Mouse (Mus musculus) midbrain, embryonic 11.5 days (tissue): ENCODE results near the gene Gabrb3. TPM values are rescaled to one million over a fixed set of nuclear protein-coding genes. Genes with fewer than 3 reads are reported as not detected.

ENCODE experiments used
- ATAC-seq: fragments of 200-750 bp; cut with Nextera tagmentation; 2 replicates; pipeline ENCODE4 v1.8.0; 2017; ENCODE audit warnings: moderate TSS enrichment, moderate library complexity; ENCODE audit not compliant: low FRiP score
- DNase-seq: peaks from one replicate; pipeline ENCODE4 v3.0.0; 2015; ENCODE audit warnings: low spot score; ENCODE audit errors: missing footprints
- H3K27ac ChIP-seq: fragments of 300-500 bp; sonication (generic); 2 replicates; pipeline ENCODE4 v1.5.1; 2014; ENCODE audit warnings: low read depth, low read length
- H3K27me3 ChIP-seq: fragments of 300-500 bp; sonication (generic); 2 replicates; pipeline ENCODE4 v1.6.1; 2014; ENCODE audit warnings: mild to moderate bottlenecking, low read length, moderate library complexity, mixed read lengths; ENCODE audit not compliant: control insufficient read depth, insufficient read depth
- H3K36me3 ChIP-seq: fragments of 300-500 bp; sonication (generic); 2 replicates; pipeline ENCODE4 v1.6.1; 2014; ENCODE audit warnings: mild to moderate bottlenecking, low read length, moderate library complexity, mixed read lengths; ENCODE audit not compliant: control insufficient read depth, insufficient read depth
- H3K4me1 ChIP-seq: fragments of 300-500 bp; sonication (generic); 2 replicates; pipeline ENCODE4 v1.6.1; 2014; ENCODE audit warnings: low read length; ENCODE audit not compliant: control insufficient read depth, insufficient read depth
- H3K4me2 ChIP-seq: fragments of 300-500 bp; sonication (generic); 2 replicates; pipeline ENCODE4 v1.6.1; 2014; ENCODE audit warnings: mild to moderate bottlenecking, moderate library complexity
- H3K4me3 ChIP-seq: fragments of 300-500 bp; sonication (generic); 2 replicates; pipeline ENCODE4 v1.5.1; 2014; ENCODE audit warnings: low read depth, low read length
- H3K9ac ChIP-seq: fragments of 300-500 bp; sonication (generic); 2 replicates; pipeline ENCODE4 v1.6.1; 2014; ENCODE audit warnings: low read length
- H3K9me3 ChIP-seq: fragments of 300-500 bp; sonication (generic); 2 replicates; pipeline ENCODE4 v1.6.1; 2016; ENCODE audit warnings: low read length; ENCODE audit not compliant: control insufficient read depth
- WGBS: fragments of 180-500 bp; shearing (Covaris S2); extraction: QIAGEN DNeasy Blood & Tissue Kit; methylation state at CpG from one replicate; pipeline ENCODE4 v1.1.7; 2014; 5-methylcytosine and 5-hydroxymethylcytosine counted together
- polyA plus RNA-seq: library from polyadenylated mRNA; unstranded; fragments of >200 nt; fragmentation: Nextera tagmentation; extraction: Ambion mirVana; gene quantifications from 2 replicates; pipeline ENCODE4 v1.2.1, GENCODE M21; 2014

The Gabrb3 gene
- polyA plus RNA-seq: 11.7 and 13.3 TPM in 2 replicates

- H3K27ac ChIP-seq: no peak within 1 kb of the TSS
- WGBS: 67% methylated on average over 2 of the region's 2 CpGs
- H3K36me3 ChIP-seq: no peaks in the 10 kb centered on the region
- no peaks in the 10 kb centered on the region for H3K9me3 ChIP-seq
- H3K4me2 ChIP-seq: no peak within 1 kb of the TSS
- no peak for DNase-seq
- H3K4me3 ChIP-seq: no peak within 1 kb of the TSS
- H3K9ac ChIP-seq: no peak within 1 kb of the TSS
- no peak for ATAC-seq
- H3K4me1 ChIP-seq: no peaks in the 10 kb centered on the region
- H3K27me3 ChIP-seq: no peaks in the 10 kb centered on the region
Measured at GRCm38 (mm10) chr7:57419392-57419791, at the start of gene Gabrb3. Gene Gabrb3 (plus strand): TSS chr7:57419692.

- Histone ChIP-seq H3K27ac (no peak overlapping the region), H3K4me1 (no peaks in the 10 kb centered on the region), H3K4me3 (no peak overlapping the region), H3K9me3 (no peaks in the 10 kb centered on the region), H3K27me3 (peaks cover 4% of the 10 kb centered on the region; the same call in 1 of the 2 replicates), H3K4me2 (no peak overlapping the region), H3K9ac (no peak overlapping the region), H3K36me3 (no peaks in the 10 kb centered on the region)
- ATAC-seq: peak; percentile 49; the same call in 1 of the 2 replicates
- 37% methylated on average over 4 of the region's 4 CpGs for WGBS
- peak; percentile 85 for DNase-seq
Measured at GRCm38 (mm10) chr7:57384112-57384511, 35.4 kb upstream of the Gabrb3 start.

GRCm38 (mm10) chr7:57386517-57387340 lies 32.8 kb upstream of the Gabrb3 start, which contains the start of gene Gabrg3:
Gene Gabrg3 (minus strand): TSS chr7:57387188.
- WGBS: under 1% methylated on average over 60 of the region's 71 CpGs
- DNase-seq (peak; percentile 91), ATAC-seq (peak; percentile 82)
- Histone ChIP-seq H3K4me2 (peak within 1 kb of the TSS; percentile 97), H3K9me3 (no peaks in the 10 kb centered on the region), H3K4me1 (no peaks in the 10 kb centered on the region), H3K27me3 (peaks cover 4% of the 10 kb centered on the region; the same call in 1 of the 2 replicates), H3K4me3 (peak within 1 kb of the TSS; percentile 60), H3K36me3 (no peaks in the 10 kb centered on the region), H3K27ac (no peak within 1 kb of the TSS), H3K9ac (peak within 1 kb of the TSS; percentile 61)

- H3K9ac ChIP-seq: peak overlapping the region; percentile 61
- no peak overlapping the region for H3K27ac ChIP-seq
- peaks cover 4% of the 10 kb centered on the region; the same call in 1 of the 2 replicates for H3K27me3 ChIP-seq
- WGBS: 25% methylated on average over 6 of the region's 6 CpGs
- no peaks in the 10 kb centered on the region for H3K9me3 ChIP-seq
- H3K36me3 ChIP-seq: no peaks in the 10 kb centered on the region
- no peaks in the 10 kb centered on the region for H3K4me1 ChIP-seq
- peak overlapping the region; percentile 60 for H3K4me3 ChIP-seq
- DNase-seq: no peak
- ATAC-seq: no peak
- H3K4me2 ChIP-seq: peak overlapping the region; percentile 97
Measured at GRCm38 (mm10) chr7:57387341-57387654, 32.2 kb upstream of the Gabrb3 start.

- Histone ChIP-seq H3K4me2 (no peak overlapping the region), H3K27me3 (peaks cover 4% of the 10 kb centered on the region; the same call in 1 of the 2 replicates), H3K9me3 (no peaks in the 10 kb centered on the region), H3K4me1 (no peaks in the 10 kb centered on the region), H3K27ac (no peak overlapping the region), H3K4me3 (no peak overlapping the region), H3K9ac (no peak overlapping the region), H3K36me3 (no peaks in the 10 kb centered on the region)
- ATAC-seq (no peak), DNase-seq (no peak)
- WGBS: 48% methylated on average over 4 of the region's 4 CpGs
Measured at GRCm38 (mm10) chr7:57390046-57390445, 29.4 kb upstream of the Gabrb3 start.

GRCm38 (mm10) chr7:57393551-57393950 lies 25.9 kb upstream of the Gabrb3 start:
- no peak overlapping the region for H3K9ac ChIP-seq
- H3K4me2 ChIP-seq: no peak overlapping the region
- no peaks in the 10 kb centered on the region for H3K27me3 ChIP-seq
- H3K4me1 ChIP-seq: no peaks in the 10 kb centered on the region
- 94% methylated on average over 4 of the region's 4 CpGs for WGBS
- H3K36me3 ChIP-seq: no peaks in the 10 kb centered on the region
- no peak overlapping the region for H3K27ac ChIP-seq
- no peak for DNase-seq
- no peak for ATAC-seq
- H3K4me3 ChIP-seq: no peak overlapping the region
- no peaks in the 10 kb centered on the region for H3K9me3 ChIP-seq

GRCm38 (mm10) chr7:57411163-57411562 lies 8.3 kb upstream of the Gabrb3 start:
- no peak overlapping the region for H3K4me2 ChIP-seq
- H3K4me3 ChIP-seq: no peak overlapping the region
- H3K4me1 ChIP-seq: no peaks in the 10 kb centered on the region
- 90% methylated on average over 4 of the region's 4 CpGs for WGBS
- H3K36me3 ChIP-seq: no peaks in the 10 kb centered on the region
- ATAC-seq: no peak
- no peak overlapping the region for H3K27ac ChIP-seq
- H3K27me3 ChIP-seq: no peaks in the 10 kb centered on the region
- H3K9ac ChIP-seq: no peak overlapping the region
- no peak for DNase-seq
- H3K9me3 ChIP-seq: no peaks in the 10 kb centered on the region

- Histone ChIP-seq H3K9me3 (no peaks in the 10 kb centered on the region), H3K9ac (no peak overlapping the region), H3K4me3 (no peak overlapping the region), H3K36me3 (no peaks in the 10 kb centered on the region), H3K27me3 (no peaks in the 10 kb centered on the region), H3K4me2 (no peak overlapping the region), H3K27ac (no peak overlapping the region), H3K4me1 (no peaks in the 10 kb centered on the region)
- ATAC-seq (0 out of 2 replicates have a peak, but pooled peaks have one; percentile 35), DNase-seq (no peak)
- 43% methylated on average over 1 of the region's 1 CpGs for WGBS
Measured at GRCm38 (mm10) chr7:57412896-57413295, 6.6 kb upstream of the Gabrb3 start.

GRCm38 (mm10) chr7:57421044-57421443 lies 1.6 kb downstream of the Gabrb3 start:
- ATAC-seq (no peak), DNase-seq (no peak)
- Histone ChIP-seq H3K4me1 (no peaks in the 10 kb centered on the region), H3K4me3 (no peak overlapping the region), H3K27ac (no peak overlapping the region), H3K9ac (no peak overlapping the region), H3K27me3 (no peaks in the 10 kb centered on the region), H3K36me3 (no peaks in the 10 kb centered on the region), H3K9me3 (no peaks in the 10 kb centered on the region), H3K4me2 (no peak overlapping the region)
- WGBS: 90% methylated on average over 1 of the region's 1 CpGs
